Mouse (Mus musculus) kidney, adult 9 months (tissue): ENCODE results near the gene Nebl.
A peak's percentile ranks its signal among the peaks of the same experiment; 100 is the strongest.

Experiments
- DNase-seq: peaks from one replicate; pipeline ENCODE4 v3.0.0; 2022

The Nebl gene

DNA sequence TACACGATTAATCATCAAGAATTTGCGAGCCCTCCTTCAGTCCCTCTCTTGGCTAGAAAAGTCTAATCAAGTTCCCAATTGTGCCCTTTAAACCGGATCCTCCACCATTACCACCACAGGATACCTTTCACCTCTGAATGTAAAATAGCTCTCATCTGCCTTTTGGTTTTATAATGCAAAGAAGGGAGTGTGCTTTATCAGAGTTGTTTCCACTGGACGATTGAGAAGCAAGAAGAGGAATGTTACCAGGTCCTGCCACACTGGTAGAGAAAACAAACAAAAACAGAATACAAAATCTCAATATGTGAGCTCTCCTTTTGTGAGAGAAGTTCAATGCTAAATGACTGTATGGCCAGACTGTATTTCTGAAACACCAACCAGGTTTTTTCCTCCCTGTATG, 127.7 kb downstream of the Nebl start:
- DNase-seq = no peak

DNA sequence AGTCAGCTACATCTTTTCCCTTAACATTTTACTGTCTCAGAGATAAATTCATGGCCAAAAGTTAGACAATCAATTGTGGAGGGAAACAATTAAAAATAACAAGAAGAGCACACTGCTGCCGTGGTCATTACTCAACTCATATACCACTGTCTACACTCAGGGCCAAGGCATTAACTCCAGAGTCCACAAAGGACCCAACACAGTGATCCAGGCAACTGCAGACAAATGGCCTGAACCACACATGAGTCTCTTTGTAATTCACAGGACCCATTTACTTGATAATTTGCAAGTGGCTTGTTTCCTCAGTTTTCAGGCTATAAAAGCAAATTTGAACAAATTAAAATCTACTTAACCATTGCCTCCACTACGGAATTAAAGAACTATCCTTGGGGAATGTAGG, 130.6 kb downstream of the Nebl start:
- DNase-seq = no peak

DNA sequence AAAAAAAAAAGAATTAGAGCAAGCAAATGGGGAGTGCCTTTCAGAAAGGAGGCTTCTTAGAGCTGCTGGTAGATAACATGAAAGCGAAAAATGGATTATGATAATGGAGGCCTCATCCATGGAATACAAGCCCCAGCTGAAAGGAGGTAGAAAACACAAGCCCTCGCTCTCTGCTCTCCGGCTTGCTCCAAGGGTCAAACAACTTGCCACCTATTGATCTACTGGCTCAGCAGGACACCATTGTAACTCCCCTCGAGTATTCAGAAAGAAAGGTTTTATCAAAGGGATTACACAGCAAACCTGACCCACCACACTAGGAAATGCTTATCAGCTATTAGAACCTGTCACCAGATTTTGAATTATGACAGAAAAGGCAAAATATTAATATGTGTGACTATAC, 131.4 kb downstream of the Nebl start:
- no peak for DNase-seq

DNA sequence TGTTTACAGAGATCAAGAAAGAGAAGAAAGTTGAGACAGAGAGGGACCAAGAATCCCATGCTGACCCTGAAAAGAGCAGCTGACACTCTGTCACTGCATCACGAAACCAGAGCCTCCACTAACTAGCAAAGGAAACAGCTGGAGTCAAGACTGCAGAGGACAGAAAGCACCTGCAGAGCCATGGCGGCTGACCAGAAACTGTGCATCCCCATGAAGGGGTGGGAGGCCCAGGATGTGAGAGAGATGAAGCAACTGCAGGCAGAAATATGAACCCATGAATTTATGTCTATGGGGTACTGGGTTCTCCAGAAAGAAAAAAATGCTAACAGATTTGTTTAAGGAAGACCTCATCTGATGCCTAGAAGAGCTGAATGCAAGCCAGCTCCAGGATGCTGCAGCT, 133.3 kb downstream of the Nebl start:
- no peak for DNase-seq

DNA sequence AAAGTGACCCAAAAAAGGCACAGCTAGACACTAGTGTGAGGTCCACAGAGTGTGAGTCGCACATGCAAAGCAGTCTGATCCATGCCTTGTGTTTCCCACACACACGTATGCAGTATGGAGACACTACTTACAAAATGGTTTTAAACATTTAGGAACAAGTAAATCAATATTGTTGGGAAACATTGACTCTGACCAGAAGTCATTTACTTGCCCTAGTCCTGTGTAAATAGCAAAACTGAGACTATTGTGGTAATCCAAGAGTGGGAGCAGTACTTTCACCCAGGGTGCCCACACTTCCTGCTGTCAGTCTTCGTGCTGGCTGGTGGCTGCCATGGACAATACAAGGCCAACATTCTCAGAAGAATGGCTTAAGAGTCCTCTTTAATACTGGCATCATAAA, 141.6 kb downstream of the Nebl start:
- DNase-seq = no peak

DNA sequence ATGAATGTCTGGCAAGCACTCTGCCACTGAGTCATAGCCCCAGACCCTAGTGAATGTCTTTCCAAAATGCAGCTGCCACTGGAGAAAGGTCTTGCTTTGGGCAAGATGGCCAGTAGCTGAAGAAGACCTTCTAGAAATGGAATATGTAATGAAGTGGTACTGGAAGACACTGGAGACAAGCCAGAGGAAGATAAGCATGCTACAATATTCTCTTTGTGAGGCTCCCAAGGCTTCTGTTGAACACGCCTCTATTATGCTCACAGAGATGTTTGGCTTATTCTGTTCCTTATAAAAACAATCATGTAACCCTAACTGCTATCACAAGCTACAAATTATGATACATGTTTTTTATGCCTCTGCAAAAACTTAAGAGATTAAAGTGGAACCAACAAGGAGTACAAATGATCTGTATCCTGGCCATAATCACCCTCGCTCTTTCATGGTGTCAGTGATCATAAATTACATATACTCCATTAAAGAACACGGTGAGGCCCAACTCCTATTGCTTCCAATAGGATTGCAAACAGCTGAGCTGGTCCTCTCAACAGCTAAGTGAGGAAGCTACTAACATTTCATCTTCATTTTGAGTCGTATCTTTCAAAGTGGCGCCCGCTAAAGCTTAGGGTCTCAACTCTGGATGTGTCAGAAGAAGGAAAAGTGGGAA, 145.8 kb downstream of the Nebl start:
- DNase-seq = no peak

DNA sequence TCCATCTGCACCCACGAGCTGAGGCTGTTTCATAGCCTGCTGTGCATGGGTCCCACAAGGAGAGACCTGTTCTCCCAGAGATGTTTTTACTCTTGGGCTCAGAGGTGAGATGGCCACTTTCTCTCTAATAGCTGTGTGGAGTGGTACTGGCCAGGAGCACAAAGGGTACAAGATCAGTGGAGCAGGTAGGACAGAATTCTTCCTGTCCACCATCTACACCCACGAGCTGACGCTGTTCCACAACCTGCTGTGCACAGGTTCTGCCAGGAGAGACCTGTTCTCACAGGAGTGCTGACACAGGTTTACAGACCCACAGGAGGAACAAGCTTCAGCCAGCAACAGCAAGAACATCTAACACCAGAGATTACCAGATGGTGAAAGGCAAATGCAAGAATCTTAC, 155.6 kb downstream of the Nebl start:
- DNase-seq = no peak

DNA sequence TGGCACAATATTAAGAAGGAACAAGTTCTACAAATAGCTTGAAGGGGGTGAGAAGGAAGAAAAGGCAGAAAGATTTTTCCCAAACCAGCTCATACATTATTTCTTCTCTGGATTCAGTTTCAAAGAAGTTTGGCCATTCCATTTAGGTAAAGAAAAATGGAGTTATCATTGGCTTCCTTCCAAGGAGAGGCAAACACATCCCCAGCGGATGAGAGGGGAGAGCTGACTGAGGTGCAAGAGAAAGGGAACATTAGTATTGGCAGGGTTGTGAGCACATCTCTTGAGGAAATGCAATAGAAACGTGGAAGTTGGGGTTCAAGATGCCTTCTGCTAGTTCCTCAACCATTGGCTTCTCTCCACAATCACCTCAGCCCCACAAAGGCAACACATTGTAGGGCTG, 159.5 kb downstream of the Nebl start:
- DNase-seq = no peak

DNA sequence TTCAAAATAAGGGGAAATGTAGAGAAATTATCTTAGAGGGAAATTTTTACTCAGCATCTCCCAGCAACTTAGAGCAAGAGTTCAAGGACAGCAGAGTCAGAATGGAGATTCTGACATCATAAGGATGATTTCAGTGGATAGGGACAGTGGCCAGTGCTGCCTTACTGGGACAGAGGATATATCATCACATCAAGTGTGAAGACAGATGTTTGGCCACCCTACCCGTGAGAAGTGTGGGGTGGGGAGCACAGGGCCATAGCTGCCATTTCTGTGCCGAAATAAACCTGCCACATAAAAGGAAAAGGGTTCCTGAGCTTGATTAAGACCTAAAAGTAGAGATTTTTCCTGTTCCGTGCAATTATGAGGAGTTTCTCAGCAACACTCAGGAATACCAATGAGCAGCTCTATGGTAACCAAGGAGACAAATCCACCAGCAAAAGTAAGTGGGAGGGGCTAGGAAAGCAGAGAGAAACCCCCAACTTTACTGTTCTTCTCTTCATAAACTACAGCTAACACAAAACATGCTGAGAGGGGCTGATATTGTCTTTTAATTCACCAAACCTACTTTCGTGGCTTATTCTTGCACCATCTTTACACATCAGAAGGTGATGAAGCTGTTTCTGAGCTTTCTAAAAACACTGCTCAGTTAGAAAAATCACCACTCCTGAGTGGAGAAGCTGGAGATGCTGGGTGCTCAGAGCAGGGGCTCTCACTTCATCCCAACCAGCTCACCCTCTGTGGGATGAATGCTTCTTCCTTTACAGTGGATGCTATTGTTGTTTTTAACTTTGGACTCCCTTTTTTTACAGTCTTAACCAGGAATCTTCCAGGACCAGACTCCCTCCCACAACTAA, 172.1 kb downstream of the Nebl start:
- DNase-seq = no peak

DNA sequence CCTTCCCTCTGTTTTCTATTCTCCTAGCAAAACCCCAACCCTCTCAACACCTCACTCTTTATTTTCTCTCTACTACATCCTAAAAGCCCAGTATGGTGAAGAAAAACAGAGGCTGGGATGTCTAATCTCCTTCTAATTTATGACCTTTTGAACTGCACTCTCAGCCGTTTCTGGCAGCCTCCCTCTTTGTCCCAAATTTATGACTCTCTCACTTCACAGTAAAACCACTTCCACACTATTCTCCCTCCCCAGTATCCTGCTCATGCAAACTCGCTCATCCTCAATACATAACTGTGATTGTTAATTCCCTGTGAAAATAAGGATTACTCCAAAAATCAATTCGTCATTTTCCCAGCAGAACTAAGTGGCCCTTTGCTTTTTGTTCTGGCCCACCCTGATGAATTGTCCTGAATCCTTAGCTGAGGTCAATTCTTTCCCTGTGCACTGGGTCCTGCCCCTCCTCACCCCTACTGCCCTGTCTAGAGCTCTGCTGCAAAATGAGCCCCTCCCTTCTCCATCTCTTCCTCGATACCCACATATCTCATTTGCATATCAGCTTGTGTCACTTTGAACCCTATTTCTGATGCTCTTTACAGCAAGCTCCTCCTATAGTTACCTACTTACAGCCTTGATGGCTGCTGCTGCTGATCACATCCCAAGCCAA, 181.2 kb downstream of the Nebl start:
- DNase-seq = no peak

DNA sequence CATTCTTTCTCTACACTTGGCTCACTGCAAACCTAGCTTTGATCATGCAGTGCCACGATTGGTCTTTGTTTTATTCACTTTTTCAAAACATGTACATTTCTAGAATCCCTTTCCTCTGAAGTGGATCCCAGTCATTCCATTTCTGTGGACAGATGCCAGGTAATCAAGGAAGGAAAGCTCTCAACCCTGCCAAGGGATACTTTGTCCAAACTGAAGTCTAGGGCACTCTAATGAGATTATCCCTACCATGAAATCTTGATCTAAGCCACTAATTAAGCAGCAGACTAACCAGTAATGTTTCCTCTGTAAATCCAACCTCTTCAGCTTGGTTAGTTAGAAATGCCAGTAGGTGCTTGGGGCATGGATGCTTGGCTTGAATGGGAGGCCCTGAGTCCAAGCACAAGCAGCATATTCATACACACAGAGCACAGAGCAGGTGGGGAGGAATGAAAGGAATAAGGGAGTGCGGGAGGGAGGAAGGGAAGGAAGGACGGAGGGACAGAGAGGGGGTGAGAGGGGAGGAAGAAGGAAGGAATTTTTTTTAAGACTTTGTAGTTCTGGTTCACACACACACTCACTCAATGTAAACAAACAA, 184.8 kb downstream of the Nebl start:
- DNase-seq = no peak

DNA sequence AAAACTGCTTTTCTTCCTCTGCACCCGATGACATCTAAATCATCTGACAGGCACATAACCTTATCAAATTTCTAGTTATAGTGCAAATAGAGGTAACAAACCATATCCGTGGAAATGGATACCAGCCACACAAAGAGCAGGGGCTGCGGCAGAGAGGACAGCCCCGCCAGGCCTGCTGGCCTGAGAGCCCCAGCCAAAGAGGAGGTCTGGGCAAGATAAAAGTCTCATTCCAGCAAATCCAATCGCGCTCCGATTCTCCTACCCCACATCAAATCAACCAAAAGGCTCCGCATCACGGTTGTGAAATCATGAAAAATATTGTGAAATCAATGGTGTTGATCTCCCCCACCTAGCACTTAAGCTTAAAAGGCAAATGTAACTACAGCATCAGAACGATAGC, 191.5 kb downstream of the Nebl start:
- DNase-seq = no peak

DNA sequence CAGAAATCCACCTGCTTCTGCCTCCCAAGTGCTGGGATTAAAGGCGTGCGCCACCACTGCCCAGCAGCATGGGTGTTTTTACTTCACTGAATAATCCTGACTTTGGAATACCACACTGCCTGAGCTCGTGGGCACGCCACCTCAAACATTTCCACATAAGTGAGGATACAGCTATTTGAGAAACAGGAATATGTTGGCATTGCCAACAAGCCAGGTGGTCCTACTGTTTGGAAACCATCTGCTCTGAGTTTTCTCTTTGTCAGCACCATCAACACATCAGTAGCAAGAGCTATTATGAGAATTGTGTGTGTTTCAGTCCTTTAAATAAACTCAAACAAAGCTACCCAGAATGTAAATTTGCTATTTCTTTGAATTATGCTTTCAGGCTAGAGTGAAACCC, 192.8 kb downstream of the Nebl start:
- no peak for DNase-seq

DNA sequence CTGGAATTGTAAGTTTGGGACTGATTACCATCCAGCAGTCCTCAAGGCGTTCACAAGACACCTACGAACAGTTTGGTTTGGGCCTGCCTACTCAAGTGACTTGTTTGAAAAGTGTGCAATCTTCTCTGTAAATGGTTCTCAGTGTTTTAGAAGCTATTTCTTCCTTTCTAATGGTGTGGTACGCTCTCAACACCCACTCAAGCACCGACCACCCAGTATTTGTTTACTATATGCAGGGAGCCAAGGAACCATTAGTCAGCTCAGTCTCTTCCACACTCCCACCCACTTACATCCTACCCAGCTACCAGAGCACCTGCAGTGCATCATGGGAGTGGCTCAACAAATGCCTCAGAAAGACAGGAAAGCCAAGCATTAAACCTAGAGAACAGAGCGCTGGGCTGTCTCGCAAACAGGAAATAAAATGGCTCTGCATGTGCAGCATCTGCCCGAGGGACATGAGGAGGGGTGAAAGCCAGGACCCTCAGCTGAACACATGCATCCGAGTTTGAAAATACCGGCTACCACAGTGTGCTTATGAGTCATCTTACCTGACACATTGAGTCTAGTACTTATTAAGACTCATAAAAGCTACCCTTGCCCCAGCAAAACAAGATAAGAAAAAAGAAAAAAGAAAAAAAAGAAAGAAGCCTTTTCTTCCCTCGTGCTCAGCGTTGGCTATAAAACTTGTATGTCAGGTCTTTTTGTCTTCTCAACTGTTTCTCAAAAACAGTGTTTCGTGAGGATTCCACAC, 199.7 kb downstream of the Nebl start:
- DNase-seq = no peak

DNA sequence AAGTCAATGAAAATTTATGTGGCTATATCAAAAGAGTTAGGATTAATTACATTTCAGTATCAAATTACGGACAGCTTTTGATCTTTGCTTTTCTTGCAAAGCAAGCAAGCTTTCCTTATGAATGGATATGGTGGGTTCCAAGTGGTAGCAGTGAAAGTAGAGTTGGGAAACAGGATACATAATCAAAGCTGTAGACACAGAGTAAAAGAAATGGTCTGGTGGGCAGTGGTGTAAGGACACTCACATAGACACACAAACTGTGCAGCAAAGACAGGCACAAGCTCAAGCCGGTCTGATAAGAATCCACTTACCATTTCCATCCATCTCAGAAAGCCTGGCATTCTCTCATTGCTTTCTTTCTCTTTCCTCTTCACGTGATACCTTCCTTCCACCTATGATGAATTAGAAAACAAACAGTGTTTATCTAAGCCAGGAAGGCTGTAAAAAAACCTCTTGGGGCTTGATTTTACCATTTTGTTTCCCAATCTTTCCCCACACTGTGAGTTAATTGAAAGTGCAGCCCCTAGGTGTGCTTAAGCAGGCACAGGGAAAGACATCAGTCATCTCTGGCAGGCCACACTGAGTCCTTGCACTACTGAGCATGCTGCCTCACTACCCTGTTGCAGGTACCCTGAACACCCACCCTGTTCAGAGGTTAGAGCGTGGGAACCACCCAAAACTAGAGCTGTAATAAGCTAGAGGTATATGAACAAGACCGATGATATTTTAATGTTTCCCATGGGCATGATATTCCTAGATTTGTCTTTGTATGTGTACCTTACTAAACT, 205.3 kb downstream of the Nebl start:
- no peak for DNase-seq

DNA sequence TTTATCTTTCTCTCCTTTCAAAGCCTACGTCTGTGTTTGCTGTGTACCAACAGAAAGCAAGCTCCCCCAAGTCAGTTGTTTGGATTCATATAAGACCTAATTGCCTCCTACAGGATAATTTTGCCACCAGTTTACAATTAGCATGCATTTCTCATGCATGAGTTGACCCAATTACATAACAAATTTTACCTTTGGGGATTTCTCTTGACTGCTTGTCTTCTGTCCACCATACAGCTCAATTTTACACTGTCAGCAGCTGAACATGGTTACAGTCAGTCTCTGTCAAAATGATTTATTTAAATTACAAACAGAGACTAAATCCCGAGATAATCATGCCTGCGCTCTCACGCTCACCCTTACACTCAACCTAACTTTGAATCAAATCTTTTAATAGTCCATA, 206.1 kb downstream of the Nebl start:
- DNase-seq = no peak

DNA sequence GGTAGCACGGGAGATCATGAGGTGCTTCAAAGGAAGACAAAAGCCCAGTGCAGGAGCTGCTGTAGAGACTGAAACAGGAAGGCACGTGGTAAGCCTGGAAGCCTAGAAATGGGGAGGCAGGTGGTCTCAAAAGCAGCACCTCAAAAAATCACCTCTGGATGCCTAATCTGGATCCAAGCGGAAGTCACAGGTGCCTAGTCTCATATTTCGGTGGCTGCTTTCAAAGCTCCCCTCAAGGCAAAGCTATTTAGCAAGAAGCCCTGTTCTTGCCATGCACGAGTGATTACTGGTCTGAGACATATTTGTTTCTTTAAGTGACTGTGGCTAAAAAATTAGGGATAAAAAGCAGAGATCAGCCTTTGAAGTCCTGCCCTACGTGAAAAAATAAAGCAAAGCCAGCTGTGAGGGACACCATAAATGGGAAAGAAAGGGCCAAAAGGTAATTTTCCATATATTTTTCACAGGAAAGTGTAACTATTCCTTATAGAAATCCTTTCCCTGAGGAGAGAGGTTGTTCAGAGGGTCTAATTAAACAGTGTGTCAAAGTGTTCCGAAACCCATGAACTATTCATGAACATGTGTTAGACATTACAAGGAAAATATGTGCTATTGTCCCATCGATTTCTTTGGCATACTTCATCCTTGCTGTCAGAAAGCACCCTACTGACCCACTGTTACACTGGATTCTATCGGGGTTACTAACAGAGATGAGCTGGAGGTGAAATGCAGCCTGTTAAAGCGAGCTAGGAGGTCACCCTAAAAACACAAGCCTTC, 206.9 kb downstream of the Nebl start:
- DNase-seq = no peak

DNA sequence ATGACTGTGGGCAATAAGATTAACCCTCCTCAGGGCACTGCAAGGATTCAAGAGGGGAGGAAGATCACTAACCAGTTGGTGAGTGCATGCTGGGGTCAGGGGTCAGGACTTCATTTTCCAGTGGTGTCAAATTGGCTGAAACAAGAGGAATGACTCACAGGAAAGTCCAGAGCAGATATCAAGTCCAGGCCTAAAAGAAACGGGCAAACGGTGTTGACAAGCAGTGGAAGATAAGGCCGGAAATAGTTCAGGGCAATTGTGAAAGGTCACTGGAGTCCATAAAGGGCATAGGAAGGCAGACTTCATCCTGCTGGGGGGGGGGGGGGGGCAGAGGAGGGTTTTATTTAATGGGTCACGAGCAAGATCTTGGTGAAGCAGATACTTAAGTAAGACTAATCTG, 207.5 kb downstream of the Nebl start:
- DNase-seq = peak; percentile 13

DNA sequence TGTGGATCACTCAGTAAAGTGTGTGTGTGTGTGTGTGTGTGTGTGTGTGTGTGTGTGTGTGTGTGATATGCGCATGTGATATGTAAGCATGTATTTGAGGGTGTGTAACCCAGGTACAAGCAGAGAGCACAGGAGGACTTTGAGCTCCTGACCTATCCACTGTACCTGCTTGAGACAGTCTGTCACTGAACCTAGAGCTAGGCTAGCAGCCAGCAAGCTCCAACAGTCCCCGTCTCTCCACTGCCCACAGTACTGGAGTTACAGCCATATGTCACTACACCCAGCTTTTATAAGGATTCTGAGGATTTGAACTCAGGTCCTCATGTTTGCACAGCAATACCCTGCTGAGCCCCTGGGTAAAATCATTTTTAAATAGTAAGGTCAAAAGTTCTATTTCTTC, 215.6 kb downstream of the Nebl start:
- no peak for DNase-seq

DNA sequence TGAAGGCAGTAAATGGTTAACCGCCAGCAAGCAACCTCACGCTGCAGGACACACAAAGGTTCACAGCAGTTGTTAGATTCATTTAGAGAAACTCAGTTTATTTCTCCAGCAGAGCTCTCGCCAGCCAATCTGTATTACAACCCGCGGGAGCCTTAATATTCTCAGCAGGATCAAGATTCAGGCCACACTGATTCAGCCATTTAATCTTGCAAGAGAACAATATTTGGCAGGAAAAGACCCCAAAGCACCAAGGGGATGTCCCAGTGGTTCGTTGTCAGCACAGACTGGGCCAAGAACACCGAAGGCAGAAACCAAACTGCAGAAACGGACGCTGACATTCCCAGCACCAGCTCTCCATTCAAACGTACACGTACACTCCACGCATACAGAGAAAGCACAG, 216.5 kb downstream of the Nebl start:
- DNase-seq = no peak

DNA sequence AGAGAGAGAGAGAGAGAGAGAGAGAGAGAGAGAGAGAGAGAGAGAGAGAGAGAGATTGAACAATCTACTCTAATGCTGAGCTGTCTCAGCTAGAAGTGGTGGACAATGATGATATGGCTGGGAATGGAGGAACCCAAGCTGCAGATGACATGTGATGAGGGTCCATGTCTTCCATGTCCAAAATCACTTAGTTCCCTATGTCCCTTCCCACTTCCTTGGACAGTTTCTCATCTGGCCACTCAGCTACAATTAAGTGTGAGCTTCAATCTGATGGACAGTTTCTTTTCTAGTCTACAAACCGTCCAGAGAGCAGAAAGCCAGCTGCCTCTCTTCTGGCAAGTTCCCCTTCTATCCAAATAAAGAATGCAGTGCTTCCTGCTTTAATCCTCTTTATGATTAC, 221.3 kb downstream of the Nebl start:
- DNase-seq = no peak
